Mouse (Mus musculus): Measurements from ENCODE around the gene Nr1h3. TPM values are rescaled to one million over a fixed set of nuclear protein-coding genes. Genes with fewer than 3 reads are reported as not detected.

The Nr1h3 gene
- polyA plus RNA-seq, 1 experiment from 2014 or later: 22.7 TPM

GRCm38 (mm10) chr2:91167629-91168028 lies 35.0 kb downstream of the Nr1h3 start:
- 64% methylated on average over 4 of the region's 4 CpGs for WGBS
- H3K4me3 ChIP-seq (ENCODE audit: low read depth, low read length): no peak overlapping the region
- no peaks in the 10 kb centered on the region for H3K4me1 ChIP-seq (replicated peaks; ENCODE audit: control insufficient read depth, insufficient read depth, low read length)
- H3K9ac ChIP-seq (ENCODE audit: low read depth, low read length): no peak overlapping the region
- no peaks in the 10 kb centered on the region for H3K27me3 ChIP-seq (replicated peaks; ENCODE audit: control insufficient read depth, insufficient read depth, low read length)
- no peaks in the 10 kb centered on the region for H3K9me3 ChIP-seq (ENCODE audit: control insufficient read depth)
- no peak overlapping the region for H3K4me2 ChIP-seq (replicated peaks; ENCODE audit: low read depth)
- no peak for TF ChIP-seq CTCF (IDR thresholded peaks at IDR 0.05; ENCODE audit: low read depth)
- H3K27ac ChIP-seq (ENCODE audit: low read depth, low read length): no peak overlapping the region
- peaks cover 64% of the 10 kb centered on the region for H3K36me3 ChIP-seq (ENCODE audit: control insufficient read depth, insufficient read depth)
- ATAC-seq: no peak

GRCm38 (mm10) chr2:91164991-91165390 lies 37.6 kb downstream of the Nr1h3 start:
- H3K9me3 ChIP-seq (ENCODE audit: control insufficient read depth): no peaks in the 10 kb centered on the region
- H3K36me3 ChIP-seq (ENCODE audit: control insufficient read depth, insufficient read depth): peaks cover 71% of the 10 kb centered on the region
- no peak overlapping the region for H3K9ac ChIP-seq (ENCODE audit: low read depth, low read length)
- H3K4me3 ChIP-seq (ENCODE audit: low read depth, low read length): no peak overlapping the region
- WGBS: 83% methylated on average over 6 of the region's 6 CpGs
- H3K4me2 ChIP-seq (replicated peaks; ENCODE audit: low read depth): no peak overlapping the region
- H3K27ac ChIP-seq (ENCODE audit: low read depth, low read length): no peak overlapping the region
- no peaks in the 10 kb centered on the region for H3K27me3 ChIP-seq (replicated peaks; ENCODE audit: control insufficient read depth, insufficient read depth, low read length)
- ATAC-seq: no peak
- no peak for TF ChIP-seq CTCF (IDR thresholded peaks at IDR 0.05; ENCODE audit: low read depth)
- no peaks in the 10 kb centered on the region for H3K4me1 ChIP-seq (replicated peaks; ENCODE audit: control insufficient read depth, insufficient read depth, low read length)

- no peak for ATAC-seq
Observed at GRCm38 (mm10) chr2:91163532-91163931, 39.1 kb downstream of the Nr1h3 start.

GRCm38 (mm10) chr2:91162952-91163351 lies 39.7 kb downstream of the Nr1h3 start:
- WGBS: 76% methylated on average over 4 of the region's 4 CpGs
- peaks cover 68% of the 10 kb centered on the region for H3K36me3 ChIP-seq (ENCODE audit: control insufficient read depth, insufficient read depth)
- ATAC-seq: no peak
- H3K4me1 ChIP-seq (replicated peaks; ENCODE audit: control insufficient read depth, insufficient read depth, low read length): no peaks in the 10 kb centered on the region
- H3K9ac ChIP-seq (ENCODE audit: low read depth, low read length): no peak overlapping the region
- no peak overlapping the region for H3K4me3 ChIP-seq (ENCODE audit: low read depth, low read length)
- no peak overlapping the region for H3K4me2 ChIP-seq (replicated peaks; ENCODE audit: low read depth)
- H3K9me3 ChIP-seq (ENCODE audit: control insufficient read depth): no peaks in the 10 kb centered on the region
- TF ChIP-seq CTCF (IDR thresholded peaks at IDR 0.05; ENCODE audit: low read depth): no peak
- no peaks in the 10 kb centered on the region for H3K27me3 ChIP-seq (replicated peaks; ENCODE audit: control insufficient read depth, insufficient read depth, low read length)
- H3K27ac ChIP-seq (ENCODE audit: low read depth, low read length): no peak overlapping the region

More at GRCm38 (mm10) chr2:91163532-91163931, 39.1 kb downstream of the Nr1h3 start:
- no peaks in the 10 kb centered on the region for H3K27me3 ChIP-seq (replicated peaks; ENCODE audit: control insufficient read depth, insufficient read depth, low read length)
- no peak overlapping the region for H3K4me2 ChIP-seq (replicated peaks; ENCODE audit: low read depth)
- H3K4me1 ChIP-seq (replicated peaks; ENCODE audit: control insufficient read depth, insufficient read depth, low read length): no peaks in the 10 kb centered on the region
- H3K9me3 ChIP-seq (ENCODE audit: control insufficient read depth): no peaks in the 10 kb centered on the region
- H3K9ac ChIP-seq (ENCODE audit: low read depth, low read length): no peak overlapping the region
- H3K27ac ChIP-seq (ENCODE audit: low read depth, low read length): no peak overlapping the region; the same call in 1 of the 2 replicates
- peaks cover 68% of the 10 kb centered on the region for H3K36me3 ChIP-seq (ENCODE audit: control insufficient read depth, insufficient read depth)
- TF ChIP-seq CTCF (IDR thresholded peaks at IDR 0.05; ENCODE audit: low read depth): no peak
- no peak overlapping the region for H3K4me3 ChIP-seq (ENCODE audit: low read depth, low read length)
- 75% methylated on average over 5 of the region's 5 CpGs for WGBS

GRCm38 (mm10) chr2:91160591-91160990 lies 42.0 kb downstream of the Nr1h3 start:
- Histone ChIP-seq H3K9me3 (ENCODE audit: control insufficient read depth) (no peaks in the 10 kb centered on the region), H3K4me1 (replicated peaks; ENCODE audit: control insufficient read depth, insufficient read depth, low read length) (no peaks in the 10 kb centered on the region), H3K4me2 (replicated peaks; ENCODE audit: low read depth) (no peak overlapping the region), H3K27me3 (replicated peaks; ENCODE audit: control insufficient read depth, insufficient read depth, low read length) (no peaks in the 10 kb centered on the region), H3K9ac (ENCODE audit: low read depth, low read length) (no peak overlapping the region), H3K4me3 (ENCODE audit: low read depth, low read length) (no peak overlapping the region), H3K36me3 (ENCODE audit: control insufficient read depth, insufficient read depth) (peaks cover 71% of the 10 kb centered on the region), H3K27ac (ENCODE audit: low read depth, low read length) (no peak overlapping the region)
- no peak for TF ChIP-seq CTCF (IDR thresholded peaks at IDR 0.05; ENCODE audit: low read depth)
- no peak for ATAC-seq
- 80% methylated on average over 6 of the region's 6 CpGs for WGBS

GRCm38 (mm10) chr2:91157002-91157752 lies 45.5 kb downstream of the Nr1h3 start:
- no peak overlapping the region for H3K27ac ChIP-seq (ENCODE audit: low read depth, low read length)
- WGBS: 34% methylated on average over 6 of the region's 6 CpGs
- H3K9me3 ChIP-seq (ENCODE audit: control insufficient read depth): no peaks in the 10 kb centered on the region
- no peak for TF ChIP-seq CTCF (IDR thresholded peaks at IDR 0.05; ENCODE audit: low read depth)
- peaks cover 45% of the 10 kb centered on the region for H3K36me3 ChIP-seq (ENCODE audit: control insufficient read depth, insufficient read depth)
- H3K27me3 ChIP-seq (replicated peaks; ENCODE audit: control insufficient read depth, insufficient read depth, low read length): no peaks in the 10 kb centered on the region
- H3K4me1 ChIP-seq (replicated peaks; ENCODE audit: control insufficient read depth, insufficient read depth, low read length): no peaks in the 10 kb centered on the region
- no peak for ATAC-seq
- no peak overlapping the region for H3K4me2 ChIP-seq (replicated peaks; ENCODE audit: low read depth)
- H3K4me3 ChIP-seq (ENCODE audit: low read depth, low read length): no peak overlapping the region
- no peak overlapping the region for H3K9ac ChIP-seq (ENCODE audit: low read depth, low read length)

Measured in intestine, postnatal 0 days (tissue).